Comparison of ENCODE assay signal across 24 mouse cellular contexts in the genomic region with DNA sequence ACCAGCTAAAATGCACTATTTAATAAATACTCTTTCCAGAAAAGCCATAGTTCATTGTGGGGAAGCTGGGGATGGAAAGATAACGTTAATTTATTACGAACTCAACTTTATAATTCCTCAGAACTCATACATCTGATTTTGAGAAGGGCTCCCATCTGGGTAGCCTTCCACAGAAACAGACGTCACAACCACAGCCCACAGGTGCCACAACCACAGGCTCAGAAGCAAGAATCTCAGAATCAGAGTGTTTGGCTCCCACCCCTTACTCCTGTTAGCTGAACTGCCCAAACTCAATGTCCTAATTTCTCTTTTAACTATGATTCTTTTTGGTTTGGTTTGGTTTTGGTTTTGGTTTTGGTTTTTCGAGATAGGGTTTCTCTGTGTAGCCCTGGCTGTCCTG.
"Had no signal": no experiment of that assay in that cellular context is flagged by ENCODE, and none has a peak within 500 bp of the region (broad histone marks: within the 10 kb centered on the region; RNA-seq: fewer than 3 reads in every experiment).

No protein-coding gene starts in this region.

- DNase-seq: gastrocnemius, postnatal 14 days; gastrocnemius, postnatal 36 days; heart, adult 18-20 months; heart, postnatal 14 days; heart, postnatal 36 days; kidney, adult 11 months; kidney, adult 2 months; kidney, postnatal 14 days; kidney, postnatal 36 days; layer of hippocampus, adult 9-11 months; layer of hippocampus, postnatal 36 days; left cerebral cortex, postnatal 4 days had no signal

- H3K9me3 ChIP-seq: heart, embryonic 13.5 days; heart, embryonic 15.5 days; hindbrain, embryonic 10.5 days; hindbrain, embryonic 12.5 days; limb, embryonic 13.5 days; limb, embryonic 15.5 days; liver, embryonic 12.5 days had no signal

- H3K9ac ChIP-seq: heart, embryonic 13.5 days; heart, embryonic 15.5 days; hindbrain, embryonic 12.5 days; hindbrain, embryonic 14.5 days; limb, embryonic 13.5 days; limb, embryonic 15.5 days; liver, embryonic 12.5 days; liver, embryonic 14.5 days had no signal

- H3K4me2 ChIP-seq: heart, embryonic 11.5 days; heart, embryonic 13.5 days; heart, embryonic 15.5 days; hindbrain, embryonic 12.5 days; hindbrain, embryonic 14.5 days; limb, embryonic 13.5 days; limb, embryonic 15.5 days; liver, embryonic 12.5 days had no signal

- H3K36me3 ChIP-seq: heart, embryonic 13.5 days; heart, embryonic 15.5 days; hindbrain, embryonic 12.5 days; limb, embryonic 13.5 days; limb, embryonic 15.5 days; liver, embryonic 12.5 days had no signal

- H3K4me1 ChIP-seq: heart, embryonic 15.5 days; hindbrain, embryonic 10.5 days; hindbrain, embryonic 12.5 days; liver, embryonic 12.5 days had no signal

- H3K27me3 ChIP-seq: heart, embryonic 13.5 days; heart, embryonic 15.5 days; hindbrain, embryonic 12.5 days; limb, embryonic 13.5 days; limb, embryonic 15.5 days; liver, embryonic 12.5 days had no signal

- H3K27ac ChIP-seq: heart, embryonic 13.5 days; heart, embryonic 15.5 days; hindbrain, embryonic 10.5 days; hindbrain, embryonic 12.5 days; hindbrain, embryonic 14.5 days; limb, embryonic 13.5 days; limb, embryonic 15.5 days; liver, embryonic 12.5 days; liver, embryonic 14.5 days had no signal

- ATAC-seq: hindbrain, embryonic 16.5 days; intestine, embryonic 16.5 days; liver, embryonic 12.5 days had no signal

- H3K4me3 ChIP-seq: heart, embryonic 13.5 days; heart, embryonic 15.5 days; hindbrain, embryonic 10.5 days; hindbrain, embryonic 12.5 days; limb, embryonic 13.5 days; limb, embryonic 15.5 days; liver, embryonic 12.5 days had no signal
